Mouse (Mus musculus) T-helper 1 cell (primary cell): ENCODE measurements at regions not wholly inside any gene's neighbourhood (a gene's known extent, or its start where the extent isn't known, plus 50 kb on each side); places are given as distances from the start of the nearest gene placed in this dataset.

Source experiments
- in situ Hi-C: fragments of 300-600 bp; cut with MboI, MseI; formaldehyde crosslinking; loops from one replicate; pipeline ENCODE4 v1.15.1; 2025; ENCODE audit warnings: high pct_unique_total_duplicates

- in situ Hi-C loops, result no loop called here
Observed at GRCm38 (mm10) chr8:56682564-56682963, 131.7 kb downstream of the Fbxo8 start.

- in situ Hi-C loops, result no loop called here
Observed at GRCm38 (mm10) chr8:56684352-56684751, 133.5 kb downstream of the Fbxo8 start.

GRCm38 (mm10) chr8:56695436-56695835 is 144.5 kb downstream of the Fbxo8 start:
- in situ Hi-C loops, result no loop called here

GRCm38 (mm10) chr8:56700580-56701145 is 149.8 kb downstream of the Fbxo8 start:
- in situ Hi-C loops, result no loop called here

DNA sequence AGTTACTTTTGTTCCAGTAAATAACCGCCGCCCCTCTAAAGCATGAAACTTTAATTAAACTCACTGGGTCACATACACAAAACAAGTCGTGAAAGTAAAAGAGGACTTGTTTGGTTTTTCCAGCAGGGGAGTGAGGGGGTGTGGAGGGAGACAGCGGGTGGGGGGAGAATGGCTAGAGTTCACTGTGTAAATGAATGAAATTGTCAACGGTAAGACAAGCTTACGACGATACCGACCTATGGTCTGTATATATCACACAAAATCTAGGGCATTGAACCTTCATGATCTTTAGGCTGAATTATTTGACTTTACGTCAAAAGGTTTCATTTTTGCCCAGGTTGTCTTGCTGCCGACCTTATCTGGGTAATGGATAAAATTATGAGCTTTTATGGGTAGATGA is 155.5 kb downstream of the Fbxo8 start:
- in situ Hi-C loops, result no loop called here

DNA sequence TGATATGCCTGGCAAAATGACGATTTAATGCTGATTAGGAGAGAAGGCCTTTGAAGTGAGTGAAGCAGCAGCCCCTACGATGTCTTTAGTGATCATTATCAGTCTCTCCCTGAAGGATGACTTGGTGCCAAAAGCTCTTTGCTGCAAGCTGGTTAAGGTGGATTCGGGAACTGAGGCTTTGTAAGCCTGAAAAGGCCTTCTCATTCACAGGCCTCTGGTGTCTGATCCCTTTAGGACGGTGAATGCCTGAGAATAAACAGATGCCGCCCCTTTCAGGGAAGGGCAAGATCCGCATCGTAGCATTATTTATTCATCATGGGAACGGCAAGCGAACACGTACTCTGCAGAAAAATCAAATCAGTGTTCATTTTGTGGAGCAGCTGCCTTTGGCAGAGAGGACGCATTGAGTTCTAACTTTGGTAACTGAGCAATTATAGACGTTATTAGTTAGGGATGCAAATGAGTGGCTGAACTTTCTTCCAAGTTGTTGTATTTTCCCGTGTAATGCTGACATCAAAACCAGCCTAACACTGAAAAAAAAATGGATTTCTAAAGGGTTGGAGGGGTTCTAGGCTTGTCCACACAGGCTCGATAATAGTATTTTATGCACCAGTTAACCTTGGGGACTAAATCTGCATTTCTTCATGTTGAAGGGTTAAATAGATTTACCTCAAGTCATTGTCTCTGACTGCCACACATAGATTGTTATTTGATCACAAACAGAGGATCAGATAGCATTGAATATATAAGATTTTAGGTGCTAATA is 156.2 kb downstream of the Fbxo8 start:
- in situ Hi-C loops, result no loop called here

GRCm38 (mm10) chr8:56720001-56720400 is 169.1 kb downstream of the Fbxo8 start:
- in situ Hi-C loops, result no loop called here

DNA sequence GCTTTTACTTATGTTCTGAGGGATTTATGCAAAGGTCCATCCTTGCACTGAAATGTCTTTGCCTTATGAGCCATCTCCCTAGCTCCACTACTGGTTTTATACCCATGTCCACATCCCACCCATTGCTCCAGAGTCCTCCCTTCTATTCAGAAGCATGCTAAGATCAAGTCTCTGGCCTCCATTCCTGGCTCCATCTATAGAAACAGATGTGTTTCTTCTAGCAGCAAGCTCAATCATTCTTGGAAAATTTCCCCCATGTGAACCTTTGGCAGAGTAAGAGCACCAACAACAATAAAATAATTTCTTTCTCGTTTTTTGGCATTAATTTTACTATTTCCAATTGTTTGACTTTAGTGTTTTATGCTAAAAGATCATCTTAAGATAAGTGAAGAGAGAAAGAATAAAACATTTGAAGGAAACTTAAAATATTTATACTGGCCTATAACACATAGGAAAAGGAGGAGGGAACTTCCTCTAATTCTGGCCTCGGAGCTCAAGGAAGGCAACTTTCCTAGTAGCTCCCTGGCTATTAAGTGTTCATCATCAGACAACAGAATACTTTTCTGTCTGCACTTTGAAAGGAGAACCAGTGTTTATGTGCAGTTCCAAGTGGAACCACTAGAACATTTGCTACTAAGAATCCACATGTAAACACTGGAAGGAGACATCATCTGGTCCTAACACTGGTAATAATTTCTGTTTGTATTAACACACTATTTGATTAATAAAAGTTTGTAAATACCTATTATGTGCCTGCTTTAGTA is 171.8 kb downstream of the Fbxo8 start:
- in situ Hi-C loops, result no loop called here

DNA sequence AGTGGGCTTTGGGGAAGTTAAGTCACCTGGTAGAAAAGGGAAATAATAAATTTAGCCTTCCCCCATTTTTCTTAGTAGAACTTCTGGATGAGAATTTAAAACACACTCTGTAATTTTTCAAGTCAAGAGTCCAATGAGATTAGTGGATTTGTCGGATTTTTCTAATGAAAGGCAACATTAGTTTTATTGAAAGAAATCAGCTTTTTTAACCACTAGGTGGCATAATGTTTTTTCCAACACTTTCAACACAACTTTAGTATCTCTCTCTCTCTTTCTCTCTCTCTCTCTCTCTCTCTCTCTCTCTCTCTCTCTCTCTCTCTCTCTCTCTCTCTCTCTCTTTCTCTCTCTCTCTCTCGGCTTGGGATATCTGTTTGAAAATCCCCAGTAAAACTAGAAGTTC is 173.7 kb downstream of the Fbxo8 start:
- in situ Hi-C loops, result no loop called here

- in situ Hi-C loops, result no loop called here
Observed at GRCm38 (mm10) chr8:56733318-56733717, 182.4 kb downstream of the Fbxo8 start.

DNA sequence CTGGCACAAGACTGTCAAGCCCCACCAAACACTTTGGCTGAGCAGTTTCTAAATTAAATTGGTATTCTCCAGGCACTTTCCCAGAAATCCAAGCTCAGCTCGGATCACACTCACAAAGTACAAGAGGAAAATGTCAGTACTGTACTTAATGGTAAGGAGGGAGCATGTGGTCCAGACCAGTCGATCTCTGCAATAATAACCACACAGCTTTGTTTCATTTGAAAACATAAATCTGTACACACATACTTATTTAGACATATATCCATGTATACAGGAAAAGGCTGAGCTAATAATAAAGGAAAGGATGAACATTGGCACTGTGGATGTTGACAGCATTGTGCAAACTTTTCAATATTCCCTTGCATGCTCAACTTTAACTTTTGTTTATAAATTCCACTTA is 184.1 kb downstream of the Fbxo8 start:
- in situ Hi-C loops, result no loop called here

- in situ Hi-C loops, result loop anchor here (25.0 kb wide), 1 partner anchor 1655 kb away; no protein-coding TSS in a partner anchor
Observed at GRCm38 (mm10) chr8:56767034-56767433, 216.1 kb downstream of the Fbxo8 start.

GRCm38 (mm10) chr8:56784441-56784840 is 233.6 kb downstream of the Fbxo8 start:
- in situ Hi-C loops, result no loop called here

DNA sequence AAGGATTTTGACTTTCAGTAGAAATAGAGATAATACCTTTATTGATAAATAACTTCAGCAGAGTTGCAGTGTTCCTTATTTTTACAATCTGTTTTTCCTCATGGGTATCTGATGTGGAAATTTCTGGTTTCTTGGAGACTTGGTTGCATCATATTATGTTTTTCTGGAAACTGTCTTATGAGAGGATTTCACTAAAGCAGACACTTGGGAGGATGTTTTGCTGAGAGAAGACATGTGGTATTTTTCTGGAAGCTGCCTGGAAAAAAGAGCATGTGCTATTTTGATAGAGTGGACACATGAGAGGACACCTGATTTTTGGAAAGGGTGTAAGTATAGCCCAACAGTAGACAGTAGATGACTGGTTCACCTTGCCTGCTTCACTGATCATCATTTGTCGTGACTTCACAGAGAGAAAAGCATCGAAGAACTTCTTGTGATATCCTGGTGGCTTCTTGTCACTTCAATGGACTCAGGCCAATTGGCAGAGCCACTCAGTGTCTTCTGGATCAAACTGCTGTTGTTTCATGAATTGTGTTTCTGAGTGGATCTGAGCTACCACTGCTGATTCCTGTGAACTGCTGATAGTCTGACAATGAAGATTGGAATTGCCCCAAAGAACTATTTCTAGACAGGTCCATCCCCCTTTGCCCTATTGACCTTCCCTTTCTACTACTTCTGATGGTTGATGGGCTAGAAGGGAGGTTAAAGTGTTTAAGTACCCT is 238.8 kb downstream of the Fbxo8 start:
- in situ Hi-C loops, result no loop called here

DNA sequence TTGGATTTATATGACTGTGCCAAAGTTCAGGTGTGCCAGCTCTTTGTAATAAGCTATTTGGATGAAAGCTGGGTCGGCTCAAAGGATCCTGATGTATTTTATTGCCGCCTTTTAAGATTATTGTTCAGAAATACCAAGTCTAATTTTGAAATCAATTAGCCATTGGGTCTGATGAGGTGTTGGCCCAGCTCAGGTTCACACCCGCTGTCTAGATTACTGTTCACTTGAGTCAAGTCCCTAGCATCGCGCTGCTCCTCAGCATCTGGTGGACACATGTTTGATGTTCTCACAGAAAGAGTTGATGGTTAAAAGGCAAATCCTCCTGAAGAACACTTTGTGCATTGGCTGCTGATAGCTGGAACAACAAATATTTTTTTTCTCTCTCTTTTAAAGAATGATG is 281.8 kb downstream of the Fbxo8 start:
- in situ Hi-C loops, result no loop called here

DNA sequence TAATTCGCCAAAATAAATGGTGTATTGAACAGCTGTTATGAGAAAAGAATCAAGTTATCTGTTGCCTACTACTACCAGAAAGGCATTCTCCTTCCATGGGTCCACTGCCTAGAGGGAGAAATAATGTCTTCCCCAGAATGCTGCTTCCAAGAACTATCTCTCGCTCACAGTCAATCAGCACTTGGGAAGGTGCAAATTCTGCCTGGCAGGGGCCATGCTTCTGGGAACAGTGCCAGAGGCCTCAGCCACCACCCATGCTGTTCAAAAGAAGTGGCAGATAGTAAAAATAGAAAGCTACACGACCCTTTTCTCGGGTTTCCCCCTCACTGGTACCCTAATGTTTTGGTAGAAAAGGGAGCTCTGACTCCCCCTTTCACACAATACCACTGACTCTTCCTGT is 282.2 kb downstream of the Fbxo8 start:
- in situ Hi-C loops, result no loop called here

DNA sequence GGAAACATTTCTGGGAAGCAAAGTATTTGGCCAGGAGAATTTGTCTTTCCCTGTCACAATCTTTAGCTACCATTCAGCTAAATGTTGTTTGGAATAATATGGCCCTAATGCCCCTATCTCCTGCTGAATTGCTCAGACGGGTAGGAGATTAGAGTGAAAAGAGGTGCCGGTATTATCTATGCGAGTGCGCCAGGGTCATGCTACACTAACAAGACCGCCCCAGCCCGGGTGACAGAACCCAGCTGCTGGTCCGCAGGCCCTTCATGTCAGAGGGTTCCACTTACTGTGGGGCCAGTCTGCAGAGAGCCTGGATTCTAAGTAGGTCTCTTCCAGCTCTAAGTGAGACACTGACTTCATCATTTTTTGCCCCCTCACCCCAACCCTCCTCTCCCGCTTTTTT is 332.6 kb downstream of the Fbxo8 start:
- in situ Hi-C loops, result no loop called here

DNA sequence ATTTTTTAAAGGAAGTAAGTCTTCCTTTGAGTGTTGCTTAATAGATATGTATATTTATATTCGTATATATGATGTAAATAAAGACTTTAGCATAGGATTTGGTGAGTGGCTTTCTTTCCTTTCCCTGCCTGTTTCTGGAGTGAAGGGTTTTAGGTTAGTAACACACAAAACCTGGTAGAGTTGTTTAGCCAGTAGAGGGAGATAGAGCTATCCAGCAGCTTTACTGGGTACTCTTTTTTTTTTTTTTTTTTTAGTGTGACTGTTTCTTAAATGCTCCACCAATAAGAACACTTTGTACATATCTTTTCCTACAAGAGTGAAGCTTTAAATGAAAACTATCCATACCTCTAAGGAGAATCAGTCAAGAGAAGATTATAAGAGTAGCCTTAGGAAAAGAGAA is 333.3 kb downstream of the Fbxo8 start:
- in situ Hi-C loops, result no loop called here

GRCm38 (mm10) chr8:56893638-56894037 is 342.7 kb downstream of the Fbxo8 start:
- in situ Hi-C loops, result no loop called here

- in situ Hi-C loops, result loop anchor here (25.0 kb wide), 1 partner anchor 1803 kb away; no protein-coding TSS in a partner anchor
Observed at GRCm38 (mm10) chr8:56915362-56915761, 364.5 kb downstream of the Fbxo8 start.

DNA sequence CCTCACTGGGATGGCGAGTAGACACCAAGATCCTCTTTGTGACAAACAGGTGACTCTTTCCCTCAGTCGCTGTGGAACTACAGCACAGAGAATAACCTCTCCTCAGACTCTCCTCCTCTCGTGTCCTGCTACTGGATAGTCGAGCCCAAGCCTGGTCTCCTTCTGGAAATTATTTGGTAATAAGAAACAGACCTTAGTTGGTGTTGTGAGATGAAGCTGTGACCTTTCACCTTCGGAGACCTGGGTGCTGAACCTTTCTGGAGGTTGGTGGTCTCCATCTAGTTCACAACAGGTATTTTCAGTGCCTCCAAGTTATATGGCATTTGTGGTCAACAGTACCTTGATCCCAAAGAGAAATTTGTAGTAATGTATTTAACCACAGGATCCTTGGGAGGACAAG is 365.1 kb downstream of the Fbxo8 start:
- in situ Hi-C loops, result loop anchor here (25.0 kb wide), 1 partner anchor 1804 kb away; no protein-coding TSS in a partner anchor

DNA sequence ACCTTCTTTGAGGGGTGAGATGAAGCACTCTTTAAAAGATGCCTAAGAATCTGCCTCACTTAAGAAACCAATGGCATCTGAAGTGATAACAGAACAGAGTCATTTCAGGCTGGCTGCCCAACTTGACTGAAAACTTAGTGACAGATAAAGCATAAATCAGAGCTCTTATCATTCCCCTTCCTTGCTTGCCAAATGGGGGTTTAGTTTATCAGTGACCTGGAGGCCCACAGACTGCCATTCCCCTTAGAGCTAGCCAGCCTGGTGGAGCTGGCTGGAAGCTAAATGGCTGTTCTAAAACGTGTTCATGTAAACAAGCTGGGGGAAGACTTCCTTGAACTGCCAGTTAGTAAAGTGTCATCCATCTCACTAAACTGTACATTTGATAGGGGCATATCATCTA is 373.8 kb downstream of the Fbxo8 start:
- in situ Hi-C loops, result loop anchor here (25.0 kb wide), 1 partner anchor 1812 kb away; no protein-coding TSS in a partner anchor
